Mouse (Mus musculus) frontal cortex, postnatal 10 days (tissue): ENCODE results near the gene Gcgr.
A peak's percentile ranks its signal among the peaks of the same experiment; 100 is the strongest.
"Not testable (repeated sequence)": the region's sequence is repeated elsewhere in the genome, so short reads cannot be mapped to it uniquely, and the experiment has no call there.

Experiments used
- DNase-seq, 2 experiments: peaks; one replicate each; pipeline ENCODE4 v3.0.0; 2022; ENCODE audit warnings: low spot score in 2 of 2, mixed read lengths in 1 of 2

The Gcgr gene

DNA sequence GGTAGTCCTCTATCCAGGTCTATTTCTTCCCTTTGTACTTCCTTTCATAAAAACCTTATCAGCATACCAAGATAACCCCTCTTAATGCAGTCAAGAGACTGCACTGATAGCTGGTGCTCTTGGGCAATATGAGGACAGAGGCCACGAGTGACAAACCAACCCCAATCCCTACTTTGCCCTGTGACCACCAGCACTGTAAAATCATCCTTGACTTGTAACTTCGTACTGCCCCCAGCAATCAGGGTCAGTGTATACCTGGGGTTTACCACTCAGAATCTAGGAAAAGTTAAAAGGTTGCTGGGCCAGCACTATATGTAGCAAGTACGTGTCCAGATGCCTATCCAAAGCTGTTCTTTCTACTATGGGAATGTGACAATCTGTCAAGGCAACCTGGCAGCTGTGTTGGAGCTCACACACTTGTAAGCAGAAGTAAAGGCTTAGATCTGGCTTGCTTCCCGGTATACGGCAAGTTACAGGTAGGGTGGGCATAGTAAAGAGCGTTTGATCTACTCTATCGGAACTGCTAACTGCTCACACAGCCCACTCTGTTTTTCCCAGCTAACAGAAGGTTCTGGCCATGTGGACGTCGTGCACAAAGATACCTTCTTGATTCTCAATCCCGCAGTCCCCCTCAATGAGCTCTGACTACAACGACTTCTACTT lies 41.4 kb downstream of the Gcgr start:
- no peak for DNase-seq

DNA sequence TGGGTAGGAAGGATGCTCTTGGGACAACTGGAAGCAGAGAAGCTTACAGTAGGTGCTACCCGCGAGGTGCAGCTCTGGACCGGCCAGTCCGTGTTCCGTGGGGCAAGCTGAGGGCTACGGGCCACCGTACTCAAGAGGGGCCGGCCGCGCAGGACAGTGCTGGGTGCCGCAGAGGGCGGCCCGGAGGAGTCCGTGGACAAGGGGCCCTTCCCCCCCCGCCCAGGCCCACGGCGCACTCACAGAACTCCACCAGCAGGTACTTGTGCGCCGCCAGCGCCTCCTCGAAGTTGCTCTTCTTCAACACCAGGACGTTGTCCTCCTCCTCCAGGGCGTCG lies 41.9 kb downstream of the Gcgr start:
- DNase-seq = no peak

DNA sequence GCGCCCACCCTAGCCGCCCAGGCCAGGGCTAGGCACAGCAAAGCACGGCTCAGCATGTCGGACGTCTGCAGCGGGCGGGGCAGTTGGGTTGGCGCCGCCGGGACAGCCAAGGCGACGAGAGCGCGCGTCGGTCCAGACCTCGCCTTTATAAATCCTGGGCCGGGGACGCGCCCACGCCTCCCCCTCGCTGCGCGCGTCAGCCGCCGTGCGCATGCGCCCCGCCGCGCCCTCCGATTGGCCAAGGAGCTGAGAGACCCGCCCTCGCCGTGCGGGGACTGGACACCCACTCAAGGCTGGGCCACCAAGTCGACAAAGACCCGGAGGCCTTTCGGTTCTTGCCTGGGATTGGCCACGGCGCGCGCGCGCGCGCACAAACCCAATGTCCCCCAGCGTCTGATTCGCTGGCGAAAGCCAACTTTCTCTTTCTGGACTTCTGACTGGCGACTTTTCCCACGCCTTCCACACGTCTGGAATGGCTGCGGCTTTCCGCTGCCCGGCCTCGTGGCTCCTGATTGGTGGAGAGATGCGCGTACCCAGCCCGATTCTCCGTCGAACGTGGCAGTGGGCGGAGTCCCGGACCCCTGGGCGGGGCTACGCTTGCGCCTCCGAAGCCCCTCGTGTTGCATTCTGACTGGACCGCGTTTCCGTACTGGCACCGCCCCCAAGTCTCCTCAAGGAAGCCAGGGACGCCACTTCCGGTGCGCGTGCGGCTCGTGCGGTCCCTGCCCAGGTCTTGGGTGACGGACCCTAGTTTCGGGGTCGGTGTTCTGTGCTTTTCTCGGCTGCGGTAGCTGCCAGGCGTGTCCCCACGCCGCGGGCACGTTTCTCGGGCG lies 42.5 kb downstream of the Gcgr start, which contains the start of gene P4hb:
Gene P4hb, minus strand, starts transcription at position 502 of the 833 bp plus-strand sequence.
- peak; percentile 100 for DNase-seq

DNA sequence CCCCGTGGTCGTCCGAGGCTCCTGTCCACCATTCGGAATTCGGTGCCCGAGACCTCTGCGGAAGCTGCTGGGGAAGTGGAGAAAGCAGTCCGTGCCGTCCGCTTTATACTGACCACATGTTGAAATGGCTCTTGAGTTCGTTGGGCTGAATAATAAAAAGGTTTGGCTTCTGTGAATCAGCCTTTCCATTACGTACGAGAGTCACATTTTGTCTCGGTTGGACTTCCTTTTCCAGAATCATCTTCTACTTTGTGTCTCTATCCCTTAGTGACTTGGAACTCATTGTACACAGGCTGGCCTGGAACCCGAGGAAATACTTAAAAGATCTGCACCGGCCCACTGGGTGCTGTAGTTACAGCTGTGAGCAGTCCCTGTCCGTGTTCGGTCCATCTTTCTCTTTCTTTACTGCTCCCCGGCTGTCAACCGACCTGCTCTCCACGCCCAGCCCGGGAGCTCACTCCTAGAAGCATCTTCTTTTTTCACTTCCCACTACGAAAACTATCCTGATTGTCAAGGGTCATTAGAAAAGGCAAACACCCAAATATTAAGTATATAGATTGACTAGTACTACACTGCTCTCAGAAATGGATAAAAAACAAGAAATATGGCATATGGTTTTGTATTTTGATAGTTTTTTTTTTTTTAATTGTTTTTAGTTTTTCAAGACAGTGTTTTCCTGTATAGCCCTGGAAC lies 43.2 kb downstream of the Gcgr start:
- no peak for DNase-seq

DNA sequence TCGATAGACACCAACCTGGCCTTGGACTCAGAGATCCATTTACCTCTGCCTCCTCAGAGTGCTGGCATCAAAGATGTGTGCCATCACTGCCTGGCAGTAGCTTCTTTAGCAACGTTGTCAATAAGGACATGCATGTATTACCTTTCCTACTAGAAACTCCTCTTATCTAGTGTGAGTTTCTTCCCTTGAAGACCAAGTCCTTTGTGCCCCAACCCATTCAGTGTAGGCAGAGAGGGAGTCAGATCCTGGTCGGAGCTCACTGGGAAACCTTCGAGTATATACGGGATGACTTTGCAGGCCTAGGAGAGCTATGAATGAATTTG lies 43.7 kb downstream of the Gcgr start:
- DNase-seq = no peak

DNA sequence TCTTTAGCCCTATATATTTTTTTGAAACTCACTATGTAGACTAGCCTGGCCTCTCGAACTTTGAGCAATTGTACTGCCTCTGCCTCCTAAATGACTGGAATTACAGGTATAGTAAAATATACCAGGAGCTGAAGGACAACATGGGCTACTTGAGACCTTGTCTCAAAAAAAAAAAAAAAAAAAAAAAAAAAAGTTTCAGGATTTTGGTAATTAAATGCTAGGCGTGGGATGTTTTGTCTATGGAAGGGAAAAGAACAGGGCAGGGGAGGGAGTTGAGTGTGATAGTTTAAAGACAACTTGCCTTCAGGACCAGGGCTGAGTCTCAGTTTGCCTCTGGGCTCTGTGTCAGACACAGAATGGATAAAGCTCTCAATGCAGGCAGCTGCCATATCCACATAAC lies 44.5 kb downstream of the Gcgr start:
- DNase-seq = no peak

DNA sequence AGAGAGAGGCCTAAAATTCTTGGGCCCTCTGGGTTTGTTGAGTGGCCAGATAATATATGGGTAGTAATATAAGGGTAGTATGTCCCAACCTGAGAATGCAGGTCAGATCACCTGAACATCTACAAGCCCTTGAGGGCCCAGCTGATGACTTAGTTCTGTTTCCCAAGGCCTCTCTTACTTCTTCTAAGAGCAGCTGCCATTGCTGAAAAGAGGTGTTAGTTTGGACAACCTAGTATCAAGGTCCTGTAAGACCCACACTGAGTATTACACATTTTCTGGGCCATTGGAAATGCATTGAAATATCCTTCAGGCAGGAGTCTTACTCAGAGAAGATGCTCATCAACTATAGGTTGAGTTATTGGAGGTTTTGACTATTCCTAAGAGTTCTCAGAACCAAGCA lies 45.4 kb downstream of the Gcgr start:
- no peak for DNase-seq

DNA sequence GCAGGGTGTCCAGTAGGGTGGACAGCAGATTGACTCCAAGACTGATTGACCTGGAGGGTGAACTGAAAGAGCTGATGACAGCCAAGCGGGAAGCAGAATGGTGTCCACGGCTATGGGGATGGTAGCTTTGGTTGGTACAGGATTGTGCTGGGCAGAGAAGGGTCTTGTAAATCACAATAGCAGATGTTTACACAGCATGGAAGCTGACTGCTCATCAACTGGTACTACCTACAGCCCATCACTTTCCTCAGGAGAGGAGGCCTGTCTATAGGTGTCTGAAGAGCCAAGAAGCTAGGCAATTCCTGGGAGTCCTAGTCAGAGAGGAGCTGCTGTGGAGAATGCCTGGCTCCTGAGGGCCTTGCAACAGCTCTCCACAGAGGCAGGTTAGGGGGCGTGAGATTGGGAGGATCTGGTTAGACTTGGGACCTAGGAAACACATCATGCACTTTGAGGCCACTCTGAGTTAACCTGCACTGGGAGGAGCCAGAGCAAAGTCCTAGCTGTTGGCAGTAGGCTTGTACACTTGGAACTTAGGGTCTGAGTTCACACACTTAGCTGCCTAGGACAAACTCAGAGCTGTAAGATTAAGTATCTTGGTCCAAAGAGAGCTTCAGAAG lies 46.0 kb downstream of the Gcgr start:
- DNase-seq = no peak

DNA sequence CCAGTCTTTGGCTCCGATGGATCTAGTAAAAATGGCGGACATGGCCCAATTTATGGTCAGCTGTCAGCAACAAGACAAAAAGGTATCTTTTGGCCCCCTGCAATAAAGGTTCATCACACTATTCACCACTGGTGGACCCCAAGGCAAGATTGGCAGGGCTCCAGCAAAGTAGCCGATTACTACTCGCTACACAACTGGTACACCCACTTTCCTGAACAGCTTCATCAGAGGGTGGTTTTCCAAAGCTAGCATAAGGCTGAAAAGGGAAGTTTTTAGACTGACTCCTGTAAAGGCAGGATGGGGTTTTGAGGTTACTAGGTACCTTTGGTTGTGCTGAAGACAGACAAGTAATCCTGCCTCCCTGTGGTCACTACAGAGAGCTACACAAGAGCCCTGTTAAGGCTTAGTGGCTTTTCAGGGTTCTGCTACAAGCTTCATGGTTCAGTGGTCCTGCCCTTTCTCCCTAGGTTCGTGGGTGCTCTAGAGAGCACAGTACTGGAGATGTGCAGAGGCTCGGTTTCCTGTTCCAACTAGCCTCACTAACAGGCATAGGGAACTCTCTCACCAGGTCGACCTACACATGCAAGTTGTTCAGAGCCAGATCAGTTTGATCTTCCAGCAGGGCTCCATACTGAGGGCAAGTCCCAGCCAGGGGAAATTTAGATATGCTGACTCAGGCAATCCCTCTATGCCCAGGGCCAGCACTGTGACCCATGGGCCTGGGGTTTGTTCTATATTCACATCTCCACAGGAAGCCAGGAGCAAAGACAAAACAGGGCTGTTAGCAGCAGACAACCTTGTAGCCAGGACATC lies 46.9 kb downstream of the Gcgr start:
- DNase-seq = no peak

DNA sequence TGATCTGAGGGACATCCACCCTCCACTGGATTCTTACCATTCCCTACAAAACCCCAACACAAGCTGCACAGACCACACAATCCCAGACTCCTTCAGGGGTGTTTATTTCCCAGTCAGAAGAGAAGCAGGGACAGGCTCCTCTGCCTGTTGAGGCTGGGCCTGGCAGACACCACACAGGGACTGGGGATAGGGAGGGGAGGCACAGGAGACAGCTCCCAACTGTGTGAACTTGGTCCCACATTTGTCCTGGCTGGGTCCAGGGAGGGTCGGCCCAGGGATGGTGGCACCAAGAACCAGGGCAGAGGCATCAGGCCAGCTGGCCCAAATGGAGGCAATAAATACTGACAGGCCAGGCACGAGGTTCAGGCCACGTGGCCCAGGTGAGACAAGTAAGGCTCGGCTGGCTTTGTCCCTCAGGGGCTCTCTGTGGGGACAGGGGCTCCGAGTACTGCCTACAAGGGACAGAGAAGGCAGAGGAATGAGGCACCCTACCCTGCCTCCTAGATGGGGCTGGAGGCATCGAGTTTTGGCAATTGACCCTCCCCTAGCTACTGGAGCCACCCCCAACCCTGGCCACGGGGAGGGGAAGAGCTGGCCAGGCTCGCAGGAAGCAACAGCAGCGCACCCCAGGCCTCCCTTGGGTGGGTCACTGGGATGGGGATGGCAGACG lies 47.7 kb downstream of the Gcgr start:
- no peak for DNase-seq

DNA sequence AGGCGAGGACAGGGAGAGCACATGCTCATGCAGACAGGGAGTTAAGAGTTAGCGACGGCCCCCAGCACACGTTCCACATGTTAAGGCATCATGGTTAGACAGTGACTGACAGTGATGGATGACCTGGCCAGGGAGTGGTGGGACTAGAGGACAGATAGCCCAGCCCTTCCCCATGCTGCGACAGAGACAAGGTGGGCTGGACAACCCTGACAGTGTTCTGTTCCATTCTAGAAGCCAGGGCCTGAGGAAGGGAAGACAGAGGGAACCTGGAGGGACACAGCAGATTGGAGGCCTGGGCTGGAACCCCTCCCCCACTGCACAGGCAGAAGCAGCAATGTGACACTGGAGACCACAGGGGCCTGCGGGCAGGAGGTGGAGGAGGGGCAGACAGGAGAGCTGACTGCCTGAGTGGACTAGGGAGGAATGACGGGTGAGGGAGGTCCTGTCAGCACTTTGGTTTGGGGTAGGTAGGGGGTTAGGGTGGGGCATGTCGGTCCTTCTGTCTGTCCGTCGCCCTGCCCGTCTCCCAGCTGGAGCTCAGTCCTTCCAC lies 48.3 kb downstream of the Gcgr start:
- DNase-seq = no peak

DNA sequence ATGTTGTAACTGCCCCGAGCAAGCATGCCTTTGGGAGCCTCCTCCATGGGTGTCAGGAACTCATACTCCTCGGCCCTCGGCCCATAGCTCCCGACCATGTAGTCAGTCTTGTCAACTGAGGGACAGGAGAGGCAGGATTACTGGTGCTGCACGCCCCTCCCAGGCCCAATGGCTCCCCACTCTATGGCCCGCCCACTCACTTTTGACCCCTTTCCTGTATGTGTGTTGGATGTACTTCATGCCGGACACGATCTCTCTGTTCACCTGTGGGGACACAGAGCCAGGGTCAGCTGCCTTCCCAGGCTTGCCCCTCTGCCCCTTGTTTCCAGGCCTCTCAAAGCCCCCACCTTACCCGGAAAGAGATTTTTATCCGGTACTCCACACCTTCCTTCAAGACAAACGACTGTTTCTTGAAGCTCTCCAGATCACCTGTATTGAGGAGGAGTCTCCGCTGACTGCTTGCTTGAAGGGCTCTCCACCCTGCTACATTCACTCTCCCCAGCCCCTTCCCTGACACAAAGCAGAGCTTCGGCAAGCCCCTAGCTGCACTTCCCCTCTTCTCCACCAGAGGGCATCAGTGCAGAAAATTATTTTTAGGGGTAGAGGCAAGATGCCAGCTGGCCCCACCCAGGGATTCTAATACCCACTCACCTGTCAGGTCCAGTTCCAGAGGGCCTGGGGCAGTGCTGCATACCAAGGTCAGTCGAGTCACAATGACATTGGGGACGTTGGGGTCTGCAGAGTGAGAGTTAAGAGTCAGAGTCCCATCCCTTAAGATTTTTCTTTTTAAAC lies 49.0 kb downstream of the Gcgr start:
- DNase-seq = peak in 1 of 2 experiments; percentile 68

DNA sequence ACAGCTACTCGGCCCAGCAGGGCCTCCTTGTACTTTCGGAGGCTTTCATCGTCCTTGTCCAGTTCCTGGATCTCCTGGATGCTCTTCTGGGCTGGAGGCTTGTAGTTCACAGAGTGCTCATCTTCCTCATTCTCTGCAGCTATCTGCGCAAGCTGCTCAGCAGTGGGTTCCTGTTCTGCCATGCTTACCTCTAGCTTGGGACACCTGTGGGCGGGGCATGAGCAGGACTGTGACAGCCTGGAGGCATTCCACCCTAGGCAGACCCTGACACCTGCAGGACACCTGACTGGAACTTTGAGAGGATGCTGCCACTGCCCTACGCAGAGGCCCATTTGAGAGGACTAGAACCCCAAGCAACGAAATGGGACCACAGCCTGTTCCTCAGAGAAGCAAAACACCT lies 49.7 kb downstream of the Gcgr start:
- no peak for DNase-seq

DNA sequence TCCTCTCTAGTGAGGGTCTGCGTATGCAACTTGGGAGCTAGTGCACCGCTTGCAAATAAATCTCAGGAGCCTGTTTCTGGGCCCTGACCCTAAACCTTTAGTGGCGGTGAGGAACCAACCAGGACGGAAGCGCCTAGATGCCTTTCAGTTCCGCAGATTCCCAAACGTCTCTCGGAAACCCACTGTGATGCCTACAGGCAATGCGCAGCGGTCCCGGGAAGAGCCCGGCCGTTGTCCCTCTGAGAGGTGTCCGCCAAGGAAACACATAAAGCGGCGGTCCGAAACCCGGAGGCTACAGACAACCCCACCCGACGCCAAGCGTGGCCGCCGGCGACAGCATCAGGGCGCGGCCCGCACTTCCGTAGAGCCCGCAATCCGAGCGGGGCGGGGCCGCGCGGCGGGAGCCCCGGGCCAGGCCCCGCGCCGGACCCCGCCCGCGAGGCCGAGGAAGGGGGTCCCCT lies 50.4 kb downstream of the Gcgr start:
- peak in 1 of 2 experiments; percentile 44 for DNase-seq

DNA sequence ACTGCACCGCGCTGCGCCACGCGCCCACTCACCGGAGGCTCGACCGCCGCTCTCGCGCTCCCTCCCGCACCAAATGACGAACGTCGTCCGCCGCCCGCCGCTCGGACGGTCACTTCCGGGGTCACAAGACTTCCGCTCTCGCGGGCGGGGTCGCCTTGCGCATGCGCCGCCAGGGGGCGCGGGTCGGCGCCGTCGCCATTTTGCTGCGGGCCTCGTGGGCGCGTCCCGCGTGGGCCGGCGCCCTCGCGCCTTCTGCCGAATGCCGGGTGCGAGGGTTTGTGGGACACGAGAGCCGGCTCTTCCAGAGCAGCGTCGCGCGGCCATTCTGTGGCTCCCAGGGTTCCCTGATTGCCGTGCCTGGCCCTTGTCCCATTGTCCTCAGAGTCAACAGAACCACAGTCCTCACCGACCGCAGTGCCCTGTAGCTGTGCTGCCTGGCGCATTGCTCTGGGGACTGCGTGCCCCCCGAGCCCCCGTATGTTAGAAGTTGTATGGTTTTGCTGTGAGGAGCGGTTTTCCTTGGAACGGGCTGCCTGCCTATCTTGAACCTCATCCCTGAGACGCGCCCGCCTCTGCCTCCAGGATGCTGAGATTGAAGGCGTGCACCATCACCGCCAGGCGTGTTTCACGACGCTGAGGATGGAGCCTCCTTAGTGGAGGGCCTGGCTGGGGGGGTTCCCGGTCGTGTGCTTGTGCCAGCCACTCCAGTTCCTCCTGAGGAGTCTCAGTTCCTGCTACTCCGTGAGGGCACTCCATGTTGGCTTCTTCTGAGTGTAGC lies 51.2 kb downstream of the Gcgr start, which contains the start of gene Arhgdia:
Gene Arhgdia, minus strand, starts transcription at position 135 of the 778 bp plus-strand sequence.
- DNase-seq = peak; percentile 83 to 90

DNA sequence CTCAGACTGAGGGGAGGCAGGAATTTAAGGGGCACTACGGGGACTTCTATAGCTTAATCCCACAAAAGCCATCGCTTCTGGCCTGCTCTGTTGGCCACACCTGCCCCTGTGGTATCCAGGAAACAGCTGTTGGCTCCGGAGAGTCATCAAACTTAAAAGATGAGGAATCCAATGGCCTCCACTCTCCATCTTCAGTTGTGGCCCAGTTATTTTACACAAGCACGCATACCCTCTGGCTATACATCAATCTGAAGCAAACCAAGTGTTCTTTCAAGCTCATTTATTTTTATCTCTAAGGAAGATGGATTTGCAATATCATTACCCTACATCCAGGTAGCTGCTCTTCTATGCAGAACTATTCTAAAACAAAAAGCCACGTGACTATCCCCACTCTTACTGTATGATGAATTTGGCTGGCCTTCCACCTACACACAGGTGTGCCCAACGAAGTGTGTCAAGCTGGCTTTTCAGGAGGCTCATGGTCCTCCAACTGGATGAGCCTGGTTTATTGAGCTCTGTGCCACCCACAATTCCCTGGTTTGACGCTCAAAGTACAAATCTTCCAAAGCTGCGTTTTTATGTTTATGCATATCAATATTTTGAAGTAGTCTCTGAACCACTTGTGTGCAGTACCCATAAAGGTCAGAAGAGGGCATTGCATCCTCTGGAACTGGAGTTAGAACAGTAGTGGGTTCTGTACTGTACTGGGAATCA lies 51.9 kb downstream of the Gcgr start:
- DNase-seq = no peak

DNA sequence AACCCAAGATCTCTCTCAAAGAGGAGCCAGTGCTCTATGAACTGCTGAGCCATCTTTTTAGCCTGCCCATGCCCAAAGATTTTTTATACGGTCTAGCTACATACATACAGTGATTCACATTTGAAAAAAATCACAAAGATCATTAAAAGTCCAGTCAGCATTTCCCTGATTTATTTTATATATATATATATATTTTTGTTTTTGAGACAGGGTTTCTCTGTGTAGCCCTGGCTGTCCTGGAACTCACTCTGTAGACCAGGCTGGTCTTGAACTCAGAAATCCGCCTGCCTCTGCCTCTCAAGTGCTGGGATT lies 52.4 kb downstream of the Gcgr start:
- not testable (repeated sequence) for DNase-seq

DNA sequence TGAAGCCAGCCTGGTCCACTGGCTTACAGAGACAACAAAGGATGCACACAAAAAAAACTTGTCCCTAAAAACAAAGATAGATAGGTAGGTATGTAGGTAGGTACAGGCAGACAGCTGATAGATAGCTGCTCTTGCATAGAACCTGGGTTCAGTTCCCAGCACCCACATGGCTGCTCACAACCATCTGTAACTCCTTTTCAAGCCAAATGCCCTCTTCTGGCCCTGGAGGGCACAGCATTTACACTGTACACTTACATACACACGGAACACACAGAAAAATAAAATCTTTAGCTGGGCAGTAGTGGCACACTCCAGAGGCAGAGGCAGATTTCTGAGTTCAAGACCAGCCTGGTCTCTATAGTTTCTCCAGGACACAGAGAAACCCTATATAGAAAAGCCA lies 53.4 kb downstream of the Gcgr start:
- no peak for DNase-seq
